Mouse (Mus musculus) neutrophil, adult 5-6 weeks (primary cell): Measurements from ENCODE around the gene Sel1l. TPM values are rescaled to one million over a fixed set of nuclear protein-coding genes. Genes with fewer than 3 reads are reported as not detected.

Experiments used
- ATAC-seq: fragments of 151-379, 151-347 bp; 2 replicates; pipeline ENCODE4 v1.8.0; 2017; ENCODE audit warnings: mild to moderate bottlenecking, moderate TSS enrichment; ENCODE audit not compliant: insufficient number of reproducible peaks, poor library complexity, low FRiP score, severe bottlenecking; ENCODE audit errors: extremely low read depth
- total RNA-seq: library from RNA; stranded (forward); fragments of 200-1000 nt; gene quantifications from 2 replicates; pipeline ENCODE4 v1.2.3, GENCODE M21; 2017

Sel1l gene
- total RNA-seq = 89.8 and 109 TPM in 2 replicates

DNA sequence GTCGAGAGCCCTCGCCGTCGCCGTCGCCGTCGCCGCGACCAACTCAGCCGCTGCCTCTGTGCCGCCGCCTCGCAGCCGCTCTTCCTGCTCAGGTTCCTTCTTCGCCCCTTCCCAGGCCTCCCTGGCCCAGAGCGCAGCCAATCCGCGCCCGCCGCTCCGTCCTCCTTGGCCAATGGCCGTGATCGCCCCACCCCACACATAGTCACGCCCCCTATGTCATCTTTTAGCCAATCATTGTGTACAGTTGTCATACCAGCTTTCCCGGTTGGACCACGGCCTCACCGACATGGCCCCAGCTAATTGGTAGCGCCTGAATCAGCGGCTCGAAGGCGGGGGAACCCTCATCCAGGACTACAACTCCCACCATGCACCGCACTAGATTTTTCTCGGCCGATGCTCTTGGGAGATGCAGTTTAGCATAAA, at the start of gene Sel1l:
Gene Sel1l (minus strand): TSS at position 113 of the 423 bp plus-strand sequence.
- ATAC-seq = peak; percentile 98

DNA sequence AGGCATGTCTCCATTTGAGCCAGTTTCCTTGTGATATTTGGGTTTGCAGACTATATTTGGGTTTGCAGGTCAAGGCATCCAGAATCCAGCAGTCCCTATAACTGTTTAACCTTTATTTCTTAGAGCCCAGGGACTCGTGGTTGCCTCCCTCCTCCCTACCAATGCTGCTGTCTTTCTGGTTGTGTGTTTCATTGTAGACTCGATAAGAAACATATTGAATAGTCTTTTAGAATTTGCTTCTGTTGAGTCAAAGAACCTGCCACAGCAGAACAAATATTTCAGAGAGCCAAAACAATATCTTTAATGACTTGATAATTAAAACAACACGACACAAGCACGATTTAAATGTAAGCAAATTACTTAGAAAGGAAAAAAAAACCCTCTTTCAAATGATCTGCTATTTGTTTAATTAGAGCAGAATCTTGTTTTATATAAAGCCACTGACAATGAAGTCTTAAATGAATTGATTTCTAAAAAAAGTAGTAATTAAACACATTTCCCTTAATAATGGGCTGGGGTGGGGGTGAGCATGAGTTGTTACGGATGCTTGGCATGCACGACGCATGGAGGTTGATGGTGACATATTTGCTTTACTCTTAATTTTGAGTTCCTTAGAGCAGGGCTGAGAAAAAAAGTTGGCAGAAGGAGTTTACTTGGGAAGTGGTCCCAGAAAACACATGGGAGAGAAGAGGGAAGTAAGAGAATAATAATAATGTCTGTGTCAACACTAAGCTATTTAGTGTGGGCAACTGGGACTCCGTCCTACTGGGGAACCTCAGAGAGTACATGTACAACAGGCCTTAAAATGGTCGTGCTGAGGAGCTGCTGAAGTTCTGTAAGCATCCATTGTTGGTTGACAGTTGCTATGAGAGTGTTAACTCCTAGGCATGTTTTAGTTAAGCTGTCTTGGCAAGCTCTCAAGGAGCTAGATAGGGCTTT, 43.9 kb upstream of the Sel1l start:
- ATAC-seq = no peak

DNA sequence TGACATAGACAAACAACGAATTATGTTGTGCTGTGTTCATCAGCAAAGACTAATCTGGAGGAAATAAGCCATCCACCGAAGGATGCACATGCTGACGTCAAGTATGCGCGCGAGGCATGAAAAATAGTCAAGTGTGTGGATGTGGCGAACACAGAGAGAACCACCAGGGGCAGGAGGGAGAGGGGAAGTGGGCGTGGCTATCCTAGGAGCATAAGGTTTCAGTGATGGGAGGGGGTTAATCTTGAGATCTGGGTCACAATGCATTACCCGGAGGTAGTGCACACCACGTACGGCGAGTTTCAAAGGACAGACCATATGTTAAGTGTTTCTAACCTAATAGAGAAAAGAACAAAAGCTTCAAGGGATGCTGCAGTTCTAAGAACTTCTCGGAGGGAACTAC, 31.5 kb upstream of the Sel1l start:
- no peak for ATAC-seq

DNA sequence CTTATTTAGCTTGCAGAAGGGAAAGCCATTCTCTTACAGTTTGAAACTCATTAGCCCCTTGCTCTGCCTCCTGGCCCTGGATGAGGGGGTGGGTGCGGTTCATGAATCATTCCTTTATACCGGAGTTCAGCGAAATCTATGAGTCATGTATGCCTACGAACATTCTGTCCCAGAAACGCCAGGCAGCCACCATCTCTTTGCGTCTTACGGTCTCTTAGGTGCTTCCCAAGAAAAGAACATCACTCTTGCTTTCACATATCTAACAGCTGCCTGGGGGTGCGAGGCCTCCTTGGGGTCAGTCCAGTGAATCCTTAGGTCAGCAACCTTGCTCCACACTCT, 29.9 kb upstream of the Sel1l start:
- ATAC-seq = no peak

DNA sequence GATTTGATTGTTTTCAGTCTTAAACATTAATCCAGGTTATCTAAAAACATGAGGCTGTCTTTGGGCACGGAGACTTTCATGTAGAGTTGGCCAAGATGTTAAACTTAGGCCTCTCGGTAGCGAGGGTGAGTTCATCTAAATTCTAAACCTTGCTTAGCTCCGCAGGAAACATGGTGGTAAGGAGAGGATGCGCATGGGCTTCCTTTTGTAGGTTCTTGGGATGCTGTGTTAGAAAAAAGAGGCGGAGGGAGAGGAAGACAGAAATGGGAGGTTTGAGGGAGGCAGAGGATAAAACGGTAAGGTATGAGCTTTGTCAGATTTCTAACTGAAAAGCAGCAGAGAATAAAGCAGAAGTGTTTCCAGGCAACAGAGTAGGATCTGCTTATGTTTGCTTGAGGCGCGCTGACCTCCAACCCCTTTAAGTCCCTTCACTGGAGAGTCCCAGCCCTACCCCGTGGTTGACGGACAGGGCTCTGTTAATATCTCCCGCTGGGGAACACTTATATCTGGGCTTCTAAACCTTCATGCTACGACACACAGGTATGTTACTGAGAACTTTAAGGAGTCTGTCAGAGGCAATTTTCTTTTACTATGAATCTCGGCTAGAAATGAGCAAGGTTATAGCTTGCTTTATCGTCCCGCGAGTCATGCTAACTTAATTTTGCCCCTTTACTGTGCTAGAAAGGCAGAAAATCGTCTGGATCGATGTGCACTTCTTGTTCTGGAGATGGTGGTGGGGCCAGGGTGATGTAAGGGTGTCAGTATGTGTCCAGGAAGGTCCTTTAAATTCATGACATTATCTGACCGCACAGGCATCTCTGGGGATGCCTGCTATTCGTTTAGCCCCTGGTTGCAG, 29.3 kb upstream of the Sel1l start:
- no peak for ATAC-seq

DNA sequence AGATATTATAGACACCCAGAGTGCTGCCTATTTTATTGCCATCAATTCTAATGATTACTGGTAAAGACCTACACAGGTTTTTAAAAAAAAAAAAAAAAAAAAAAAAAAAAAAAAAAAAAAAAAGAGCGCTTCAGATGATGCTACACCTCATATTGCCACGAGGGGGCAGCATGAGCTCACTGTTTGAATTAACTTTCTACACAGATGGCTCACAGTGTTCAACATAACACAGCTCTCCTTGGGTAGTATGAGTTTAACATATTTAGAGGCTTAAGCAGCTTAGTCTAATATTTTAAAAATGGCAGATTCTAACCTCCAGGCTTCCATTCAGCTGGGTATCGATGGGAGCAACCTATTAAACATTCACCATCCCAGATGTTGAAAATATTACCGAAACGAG, 28.7 kb upstream of the Sel1l start:
- peak; percentile 61; the same call in 1 of the 2 replicates for ATAC-seq

DNA sequence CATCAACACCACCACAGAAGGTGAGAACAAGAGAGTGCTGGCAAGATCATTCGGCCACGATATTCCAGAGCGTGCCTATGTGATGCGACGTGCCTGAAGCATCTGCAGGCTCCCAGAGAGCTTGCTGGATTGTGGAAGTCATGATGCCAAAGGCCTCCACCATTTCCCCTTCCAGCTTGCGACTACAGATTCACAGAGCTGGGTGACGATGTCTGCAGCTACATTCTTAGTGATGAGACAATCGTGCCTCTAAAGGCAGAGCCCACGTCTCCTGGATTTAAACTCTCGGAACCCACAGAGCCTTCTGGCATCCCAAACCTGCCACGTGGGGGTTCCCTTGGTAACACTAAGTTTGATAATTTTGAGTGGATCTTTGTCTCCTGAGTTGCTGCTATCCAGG, 21.7 kb upstream of the Sel1l start:
- no peak for ATAC-seq

DNA sequence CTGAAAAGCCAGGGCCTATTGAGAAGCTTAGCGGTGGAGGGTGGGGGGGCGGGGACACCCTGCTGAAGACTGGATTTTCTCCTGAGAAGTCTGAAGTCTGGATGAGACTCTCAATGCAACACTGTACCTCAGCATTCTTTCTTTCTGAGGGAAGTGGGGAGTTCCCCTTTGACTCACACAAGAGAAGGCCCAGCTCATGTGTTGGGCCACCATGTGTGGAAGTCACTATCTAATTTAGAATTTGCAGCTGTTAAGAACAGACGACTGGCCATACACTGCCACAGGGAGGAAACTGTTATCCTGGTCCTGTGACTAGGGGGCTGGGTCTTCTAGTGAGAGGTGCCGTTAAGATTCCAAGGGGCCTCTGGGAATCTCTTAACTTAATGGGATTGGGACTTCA, 20.4 kb upstream of the Sel1l start:
- ATAC-seq = no peak

DNA sequence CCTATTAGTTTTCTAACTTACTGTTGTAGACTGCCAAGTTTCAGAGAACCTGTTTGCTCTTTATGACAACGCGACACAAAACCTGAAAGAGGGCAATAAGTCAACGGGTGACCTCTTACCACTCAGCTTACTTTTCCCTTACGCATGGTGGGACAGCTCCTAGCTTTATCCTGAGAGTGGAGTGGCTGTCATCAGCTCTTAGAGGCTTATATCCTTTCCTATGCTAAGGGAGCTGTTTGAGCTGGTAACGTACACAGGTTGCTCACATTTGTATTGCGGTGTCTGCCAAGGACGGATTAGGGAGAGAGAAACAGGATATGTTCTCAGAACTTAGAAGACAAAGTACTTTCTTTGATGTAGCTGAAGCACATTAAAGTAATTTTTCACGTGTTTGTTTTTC, 5.4 kb upstream of the Sel1l start:
- ATAC-seq = no peak

DNA sequence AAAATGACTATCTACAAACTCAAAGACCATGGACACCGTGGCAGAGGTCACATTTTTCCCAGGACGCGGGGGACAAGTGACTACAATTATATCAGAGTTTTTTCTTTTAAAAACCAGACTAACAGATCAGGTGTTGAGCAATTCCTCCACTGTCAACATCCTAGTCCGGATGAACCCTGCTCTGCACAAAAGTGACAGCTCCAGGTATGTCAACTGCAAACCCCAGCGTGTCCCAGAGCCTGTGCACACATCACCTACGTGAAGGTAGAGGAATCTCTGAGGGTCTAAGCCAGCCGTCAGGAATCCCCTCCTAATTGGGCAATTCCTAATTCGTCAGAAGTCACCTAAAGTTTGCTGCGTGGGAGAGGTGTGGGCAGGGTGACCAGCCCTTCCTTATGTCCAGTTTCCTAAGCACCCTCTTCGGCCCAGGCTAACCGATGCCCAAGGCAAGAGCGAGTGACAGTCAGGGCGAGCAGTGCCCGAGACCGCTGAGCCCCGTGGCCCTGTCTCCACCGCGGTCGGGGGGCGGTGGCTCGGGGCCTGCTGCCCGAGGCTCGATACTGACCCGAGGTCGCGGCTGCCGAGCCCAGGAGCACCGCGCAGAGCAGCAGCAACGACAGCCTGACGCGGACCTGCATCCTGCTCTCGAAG, 438 bp downstream of the Sel1l start:
- ATAC-seq = no peak

DNA sequence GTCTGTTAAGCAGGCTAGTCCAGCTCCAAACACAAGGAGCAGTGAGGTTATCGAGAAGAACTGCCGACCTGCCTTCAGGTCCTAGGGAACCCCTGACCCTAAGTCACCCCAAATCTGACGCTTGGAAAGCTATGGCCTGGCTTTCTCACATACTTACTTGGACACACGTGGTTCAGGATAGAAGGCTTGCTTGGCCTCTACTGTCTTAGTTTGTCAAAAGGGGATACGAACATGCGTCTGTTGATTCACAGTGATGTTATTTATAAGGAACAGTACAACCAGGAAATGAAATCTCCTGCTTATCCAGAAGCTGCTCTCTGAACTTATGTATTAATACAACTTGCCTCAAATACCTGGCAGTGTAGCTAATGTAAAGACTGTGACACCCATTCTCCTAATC, 2.9 kb downstream of the Sel1l start:
- ATAC-seq = no peak

DNA sequence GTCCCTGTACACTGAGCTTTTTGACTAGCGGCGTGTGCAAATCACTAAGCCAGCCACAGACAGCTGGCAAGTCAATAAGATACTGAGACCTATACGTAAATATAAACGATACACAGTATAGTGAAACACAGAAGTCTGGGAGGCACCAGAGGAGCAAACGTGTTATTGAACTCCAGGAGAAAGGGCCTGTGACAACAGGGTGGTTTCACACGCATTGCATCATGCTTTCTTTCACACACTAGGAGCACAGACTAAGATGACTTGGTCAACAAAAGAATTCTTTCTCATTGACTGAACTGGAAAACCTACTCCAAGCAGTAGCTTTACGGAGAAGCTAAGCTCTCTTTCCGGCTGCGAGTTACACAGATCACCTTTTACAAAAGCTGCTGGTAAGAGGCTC, 3.6 kb downstream of the Sel1l start:
- no peak for ATAC-seq

DNA sequence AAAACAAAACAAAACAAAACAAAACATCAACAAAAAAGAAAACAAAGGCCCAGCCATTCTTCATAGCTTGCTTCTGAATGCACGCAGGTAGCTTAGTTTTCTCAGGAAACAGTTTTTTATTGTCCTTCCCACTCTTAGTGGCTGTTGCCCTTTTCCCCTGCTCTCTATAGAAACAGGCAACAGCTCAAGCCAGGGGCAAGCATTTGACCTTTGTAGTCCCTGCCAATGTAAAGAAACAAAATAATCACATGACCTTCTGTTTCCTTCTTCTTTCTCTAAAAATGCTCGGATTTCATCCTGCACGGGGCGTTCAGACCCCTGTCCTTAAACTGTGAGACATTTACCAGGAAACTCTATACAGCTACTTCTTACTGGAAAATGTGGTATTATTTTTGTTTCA, 4.4 kb downstream of the Sel1l start:
- ATAC-seq = no peak

DNA sequence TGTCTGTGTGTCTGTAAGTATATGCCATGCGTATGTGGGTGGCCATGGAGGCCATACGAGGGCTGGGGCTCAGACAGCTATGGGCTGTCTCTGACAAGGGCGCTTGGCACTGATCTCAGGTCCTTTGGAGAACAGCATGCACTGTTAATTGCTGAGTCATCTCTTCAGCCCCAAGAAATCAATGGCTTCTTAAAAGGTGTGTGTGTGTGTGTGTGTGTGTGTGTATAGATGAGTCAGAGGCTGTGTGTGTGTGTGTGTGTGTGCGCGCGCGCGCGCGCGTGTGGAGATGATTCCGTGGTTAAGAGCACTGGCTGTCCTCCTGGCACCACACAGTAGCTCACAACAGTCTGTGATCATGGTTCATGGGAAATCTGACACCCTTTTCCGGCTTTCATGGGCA, 5.1 kb downstream of the Sel1l start:
- no peak for ATAC-seq

DNA sequence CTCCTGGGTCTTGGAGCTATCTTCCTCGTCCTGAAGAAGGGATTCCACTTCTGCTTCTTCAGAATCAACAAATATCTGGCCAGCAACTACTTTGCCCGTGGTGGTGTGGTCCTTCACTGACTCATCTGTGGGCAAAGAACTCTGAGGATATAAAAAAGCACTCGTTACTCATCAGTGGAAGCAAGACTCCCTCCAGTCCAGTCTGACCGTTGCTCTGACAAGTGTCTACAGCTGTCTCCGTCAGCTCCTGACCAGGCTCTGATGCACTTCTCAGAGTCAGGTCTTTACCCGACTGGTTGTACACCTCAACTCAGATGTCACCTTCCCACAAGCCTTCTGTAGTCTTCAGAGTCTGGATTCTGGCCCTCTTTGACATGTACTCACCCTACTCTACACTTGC, 7.2 kb downstream of the Sel1l start:
- ATAC-seq = no peak

DNA sequence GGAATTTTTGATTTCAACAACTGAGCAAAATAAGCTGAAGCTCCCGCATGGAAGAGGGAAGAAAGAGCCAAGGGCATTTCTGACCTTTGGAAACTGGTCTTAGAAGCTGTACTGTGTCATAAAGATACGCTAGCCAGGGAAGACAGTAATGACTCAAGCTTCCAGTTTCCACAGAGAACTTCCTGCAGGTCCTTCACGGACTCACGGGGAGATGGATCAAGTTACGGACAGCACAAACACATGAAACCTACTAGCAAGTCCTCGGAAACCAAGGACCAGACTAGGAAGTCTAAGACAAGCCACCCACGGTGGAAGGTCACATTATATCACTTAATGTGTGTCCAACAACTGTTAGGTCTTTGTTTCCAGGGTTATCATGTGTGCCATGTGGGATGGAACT, 10.7 kb downstream of the Sel1l start:
- ATAC-seq = no peak

DNA sequence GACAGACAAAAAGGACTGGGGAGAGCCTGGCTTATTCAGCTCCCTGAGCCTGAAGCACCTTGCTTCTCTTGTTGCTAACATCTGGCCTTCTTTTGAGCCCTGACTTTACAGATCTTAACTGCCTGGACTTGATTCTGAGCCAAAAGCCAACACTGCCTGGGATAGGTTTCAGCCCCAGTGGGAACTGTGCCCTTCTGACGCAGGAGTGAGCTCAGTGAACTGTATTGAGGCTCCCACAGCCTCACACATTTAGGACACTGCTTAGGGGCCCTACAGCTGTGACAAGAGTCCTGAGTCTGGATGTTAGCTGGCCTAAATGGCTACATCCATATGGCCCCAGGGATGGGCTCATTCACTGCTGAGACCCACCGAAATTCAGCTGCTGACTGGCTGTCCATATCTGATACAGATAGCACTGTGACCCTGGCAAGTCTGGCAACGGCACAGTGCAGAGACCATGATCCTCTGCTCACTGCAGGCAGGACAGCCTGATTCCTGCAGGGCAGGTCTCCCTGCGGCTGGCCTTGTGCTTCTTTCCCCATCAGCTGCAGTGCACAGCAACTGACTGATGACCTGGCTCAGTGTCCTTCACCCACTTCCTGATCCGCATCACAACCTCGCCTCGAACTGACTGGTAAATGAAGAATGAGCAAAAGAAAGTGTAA, 11.4 kb downstream of the Sel1l start:
- ATAC-seq = no peak

DNA sequence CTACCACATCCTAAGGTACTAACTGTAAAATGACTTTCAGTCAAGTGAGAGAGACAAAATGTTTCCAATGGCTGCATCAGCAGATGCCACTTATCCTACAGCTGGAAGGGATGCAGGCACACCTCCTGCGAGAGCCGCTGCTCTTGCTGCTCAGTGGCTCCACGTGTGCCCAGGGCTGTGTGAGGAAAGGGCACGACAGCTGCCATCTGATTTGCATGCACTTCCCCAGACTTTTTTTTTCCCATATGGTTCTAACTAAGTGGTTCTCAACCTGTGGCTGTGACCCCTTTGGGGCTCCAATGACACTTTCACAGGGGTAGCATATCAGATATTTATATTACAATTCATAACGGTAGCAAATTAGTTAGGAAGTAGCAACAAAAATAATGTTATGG, 15.0 kb downstream of the Sel1l start:
- no peak for ATAC-seq

DNA sequence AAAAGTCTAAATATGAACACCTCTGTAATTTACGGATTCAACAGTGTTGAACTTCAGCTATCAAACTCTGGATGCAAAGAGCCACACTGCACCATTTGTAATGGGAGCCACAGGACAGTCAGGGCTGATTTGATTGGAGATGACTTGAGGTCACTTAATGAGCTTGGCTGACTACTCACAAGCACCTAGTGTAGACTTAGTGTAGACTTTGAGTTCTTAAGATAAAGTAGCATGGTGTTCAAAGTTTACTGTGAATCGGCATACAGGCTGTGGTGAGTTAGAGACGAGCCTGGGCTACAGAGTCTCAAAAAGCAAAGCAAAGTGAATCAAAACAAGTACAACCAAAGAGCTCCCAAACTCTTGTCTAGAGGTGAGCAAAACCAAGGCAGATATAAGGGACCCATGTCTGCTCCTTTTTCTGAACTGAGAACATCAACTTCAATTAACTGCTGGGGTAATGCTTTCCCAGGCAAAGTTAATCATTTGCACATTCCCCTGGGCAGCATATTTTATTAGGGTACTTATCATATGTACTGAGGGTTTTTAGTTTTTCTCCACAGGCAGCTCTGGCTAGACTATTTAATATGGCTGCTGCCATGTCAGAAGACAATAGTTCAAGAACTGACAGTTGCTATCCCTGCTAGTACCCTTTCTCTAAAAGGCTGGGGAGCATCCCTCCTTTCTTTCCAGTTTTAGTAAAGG, 15.6 kb downstream of the Sel1l start:
- no peak for ATAC-seq
